ENCODE assay signal across 8 mouse cellular contexts in the genomic region with DNA sequence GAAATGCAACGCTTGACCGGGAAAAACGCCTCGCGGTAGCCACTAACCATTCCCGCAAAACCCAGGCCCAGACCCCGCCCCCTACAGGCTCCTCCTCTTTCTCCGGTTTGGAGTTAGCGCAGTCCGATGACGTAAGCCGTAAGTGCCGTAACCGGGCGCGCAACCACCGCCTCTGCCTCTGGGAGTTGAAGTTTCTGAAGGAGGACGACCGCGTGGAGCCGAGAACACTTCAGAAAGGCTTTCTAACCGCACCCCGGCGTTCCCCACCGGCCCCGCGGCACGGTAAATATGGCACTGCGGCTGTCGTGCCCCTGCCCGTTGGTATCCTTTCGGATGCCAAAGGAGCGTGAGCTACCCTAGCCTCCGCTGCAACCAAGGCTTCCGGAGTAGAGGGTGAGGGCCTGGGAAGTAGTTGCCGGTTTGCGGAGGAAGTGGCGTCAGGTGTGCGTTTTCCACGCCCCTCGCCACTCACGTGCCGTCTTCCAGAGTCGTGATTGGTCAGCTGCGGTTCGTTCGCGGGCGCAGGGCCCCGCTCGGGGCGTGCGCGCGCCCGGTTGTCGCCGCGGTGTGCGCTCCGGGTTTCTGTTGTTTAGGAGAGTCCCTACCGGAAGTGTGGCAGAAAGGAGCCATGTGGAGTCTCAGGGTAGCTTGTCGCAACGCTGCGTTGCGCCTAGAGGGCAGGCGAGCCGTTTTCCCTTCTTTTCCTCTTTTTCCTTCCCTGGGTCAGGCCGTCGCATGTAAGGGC. TPM values are rescaled to one million over a fixed set of nuclear protein-coding genes. Genes with fewer than 3 reads are reported as not detected.
DNase-seq lines count a peak whose midpoint lies in the region; ATAC-seq and TF ChIP-seq lines count a peak whose summit lies in the region.

Gene Trmt10a, plus strand, starts transcription at position 134 of the 745 bp plus-strand sequence.

- H3K4me2 ChIP-seq in embryonic facial prominence, embryonic 13.5 days, result peak within 1 kb of the TSS; percentile 70
- peak within 1 kb of the TSS; percentile 68 for H3K4me2 ChIP-seq in limb, embryonic 12.5 days
- H3K4me2 ChIP-seq in midbrain, embryonic 15.5 days, result peak within 1 kb of the TSS; percentile 75

- H3K4me3 ChIP-seq in embryonic facial prominence, embryonic 13.5 days, result peak within 1 kb of the TSS; percentile 63
- peak within 1 kb of the TSS; percentile 88 for H3K4me3 ChIP-seq in kidney, adult 2 months (ENCODE audit: insufficient read depth, low read depth, low read length)
- H3K4me3 ChIP-seq in limb, embryonic 12.5 days (replicated peaks), result peak within 1 kb of the TSS; percentile 62
- H3K4me3 ChIP-seq in midbrain, embryonic 15.5 days, result peak within 1 kb of the TSS; percentile 72
- peak within 1 kb of the TSS; percentile 95 for H3K4me3 ChIP-seq in spleen, adult 2 months (ENCODE audit: extremely low read depth, insufficient read depth, insufficient read length)

- under 1% methylated on average over 70 of the region's 70 CpGs for WGBS in embryonic facial prominence, embryonic 13.5 days
- under 1% methylated on average over 70 of the region's 70 CpGs for WGBS in kidney, adult 2 months
- WGBS in limb, embryonic 12.5 days, result under 1% methylated on average over 70 of the region's 70 CpGs
- under 1% methylated on average over 70 of the region's 70 CpGs for WGBS in midbrain, embryonic 15.5 days
- WGBS in spleen, adult 2 months, result 1% methylated on average over 70 of the region's 70 CpGs

- peak; percentile 100 for DNase-seq in 3134 (ENCODE audit: extremely low read depth, insufficient read length, low spot score)
- DNase-seq in adrenal gland, postnatal 36 days, result peak; percentile 98 to 99
- peak; percentile 98 to 100 for DNase-seq in heart, adult 18-20 months
- DNase-seq in kidney, adult 2 months, result peak; percentile 99
- peak; percentile 96 to 97 for DNase-seq in spleen, adult 2 months (ENCODE audit: low read depth in 1 of 2, low spot score in 2 of 2)

- no peaks in the 10 kb centered on the region; the same call in 1 of the 2 replicates for H3K36me3 ChIP-seq in embryonic facial prominence, embryonic 13.5 days
- no peaks in the 10 kb centered on the region for H3K36me3 ChIP-seq in kidney, adult 2 months (ENCODE audit: control insufficient read depth, insufficient read depth, low read length)
- peaks cover under 1% of the 10 kb centered on the region; the same call in 1 of the 2 replicates for H3K36me3 ChIP-seq in limb, embryonic 12.5 days
- no peaks in the 10 kb centered on the region for H3K36me3 ChIP-seq in midbrain, embryonic 15.5 days (replicated peaks)
- H3K36me3 ChIP-seq in spleen, adult 2 months (ENCODE audit: control insufficient read depth, insufficient read depth, low read length), result no peaks in the 10 kb centered on the region

- H3K27ac ChIP-seq in embryonic facial prominence, embryonic 13.5 days, result peak within 1 kb of the TSS; percentile 99
- H3K27ac ChIP-seq in kidney, adult 2 months (ENCODE audit: insufficient read depth, low read depth, low read length), result peak within 1 kb of the TSS; percentile 95
- H3K27ac ChIP-seq in limb, embryonic 12.5 days, result peak within 1 kb of the TSS; percentile 99
- H3K27ac ChIP-seq in midbrain, embryonic 15.5 days, result peak within 1 kb of the TSS; percentile 98
- peak within 1 kb of the TSS; percentile 100 for H3K27ac ChIP-seq in spleen, adult 2 months (ENCODE audit: insufficient read depth, low read length)

- H3K9ac ChIP-seq in embryonic facial prominence, embryonic 13.5 days, result peak within 1 kb of the TSS; percentile 85
- H3K9ac ChIP-seq in limb, embryonic 12.5 days (replicated peaks), result peak within 1 kb of the TSS; percentile 74
- H3K9ac ChIP-seq in midbrain, embryonic 15.5 days, result peak within 1 kb of the TSS; percentile 81

- no peaks in the 10 kb centered on the region for H3K9me3 ChIP-seq in embryonic facial prominence, embryonic 13.5 days
- H3K9me3 ChIP-seq in limb, embryonic 12.5 days, result no peaks in the 10 kb centered on the region
- no peaks in the 10 kb centered on the region for H3K9me3 ChIP-seq in midbrain, embryonic 15.5 days

- ATAC-seq in embryonic facial prominence, embryonic 13.5 days (ENCODE audit: insufficient number of reproducible peaks, insufficient read depth, low FRiP score, low TSS enrichment, low read depth), result peak; percentile 97
- ATAC-seq in limb, embryonic 12.5 days (ENCODE audit: insufficient number of reproducible peaks, insufficient read depth, low FRiP score, low TSS enrichment, low read depth), result peak; percentile 98
- ATAC-seq in midbrain, embryonic 15.5 days (replicated peaks), result peak; percentile 99

- 0 out of 2 replicates have a peak, but pooled peaks have one; percentile 8 for TF ChIP-seq CTCF in kidney, adult 2 months (conservative IDR thresholded peaks at IDR 0.05; ENCODE audit: insufficient read depth, insufficient read length, low read depth, low read length)
- no peak for TF ChIP-seq CTCF in spleen, adult 2 months (IDR thresholded peaks at IDR 0.05; ENCODE audit: extremely low read depth, insufficient read depth, insufficient read length, insufficient replicate concordance)

- H3K4me1 ChIP-seq in embryonic facial prominence, embryonic 13.5 days, result peaks cover 9% of the 10 kb centered on the region; the same call in 1 of the 2 replicates
- H3K4me1 ChIP-seq in kidney, adult 2 months (ENCODE audit: control insufficient read depth, insufficient read depth, low read length), result peaks cover 3% of the 10 kb centered on the region; the same call in 1 of the 2 replicates
- H3K4me1 ChIP-seq in limb, embryonic 12.5 days (replicated peaks), result peaks cover 3% of the 10 kb centered on the region; the same call in 1 of the 2 replicates
- peaks cover 5% of the 10 kb centered on the region for H3K4me1 ChIP-seq in midbrain, embryonic 15.5 days
- no peaks in the 10 kb centered on the region for H3K4me1 ChIP-seq in spleen, adult 2 months (ENCODE audit: control insufficient read depth, insufficient read depth, insufficient read length)

- H3K27me3 ChIP-seq in embryonic facial prominence, embryonic 13.5 days, result no peaks in the 10 kb centered on the region
- no peaks in the 10 kb centered on the region for H3K27me3 ChIP-seq in kidney, adult 2 months (replicated peaks; ENCODE audit: control insufficient read depth, insufficient read depth, low read length)
- H3K27me3 ChIP-seq in limb, embryonic 12.5 days, result no peaks in the 10 kb centered on the region
- H3K27me3 ChIP-seq in midbrain, embryonic 15.5 days (replicated peaks), result no peaks in the 10 kb centered on the region
- no peaks in the 10 kb centered on the region for H3K27me3 ChIP-seq in spleen, adult 2 months (ENCODE audit: control insufficient read depth, insufficient read depth, low read length)

- TF ChIP-seq POLR2A in kidney, adult 2 months (IDR thresholded peaks at IDR 0.05; ENCODE audit: low read depth, low read length), result peak; percentile 23
- TF ChIP-seq POLR2A in spleen, adult 2 months (IDR thresholded peaks at IDR 0.05; ENCODE audit: low read depth, low read length), result peak; percentile 74

RNA-seq across cellular contexts. Expression of gene Trmt10a, which starts in this region (rescaled TPM):
- 10 to 100 TPM; 12.9 to 13.1 TPM for total RNA-seq in adrenal gland, postnatal 36 days (2021)
- 12.4 and 14.0 TPM in 2 replicates for polyA plus RNA-seq in embryonic facial prominence, embryonic 13.5 days (2015; fragmentation: Nextera tagmentation; extraction: Ambion mirVana)
- total RNA-seq in heart, adult 18-20 months (2021), result 1 to 10 TPM; 1.9 to 2.0 TPM
- polyA plus RNA-seq in kidney, adult 2 months (2012; rRNA removed), result 1.5 and 2.0 TPM in 2 replicates
- polyA plus RNA-seq in limb, embryonic 12.5 days (2016; fragmentation: Nextera tagmentation; extraction: Ambion mirVana), result 14.6 and 15.0 TPM in 2 replicates
- polyA plus RNA-seq in midbrain, embryonic 15.5 days (2015; fragmentation: Nextera tagmentation; extraction: Ambion mirVana), result 6.5 and 7.3 TPM in 2 replicates
- 0.43 and 0.64 TPM in 2 replicates for polyA plus RNA-seq in spleen, adult 2 months (2012; rRNA removed)

Comparison
In these comparisons a context has a peak if more than half of its experiments do, and no peak if none do; other contexts are left out.
1. Peak in every context shown above with its lines: DNase-seq, ATAC-seq, H3K4me3 ChIP-seq and H3K27ac ChIP-seq.
2. RNA of gene Trmt10a (total RNA-seq): 12.9 to 13.1 TPM in adrenal gland, postnatal 36 days; 1.9 to 2.0 TPM in heart, adult 18-20 months; every median in the first group is over 4 times any median in the second.
3. Peak in DNase-seq, H3K4me3 ChIP-seq and H3K27ac ChIP-seq in spleen, adult 2 months; RNA of the gene not detected or under 1 TPM.